Mouse (Mus musculus) lung, adult 10 weeks (tissue): ENCODE data around the gene Skor1. TPM values are rescaled to one million over a fixed set of nuclear protein-coding genes. Genes with fewer than 3 reads are reported as not detected.

Experiments used
- polyA plus RNA-seq: library from polyadenylated mRNA; stranded (reverse); fragments of 350-450 nt; fragmentation: Illumina TruSeq; extraction: RNeasy Lipid Tissue Mini Kit (QIAGEN cat#74804); gene quantifications from one replicate; pipeline ENCODE4 v1.2.3, GENCODE M21; 2014; ENCODE audit warnings: low read depth, low replicate concordance; ENCODE audit not compliant: insufficient read depth

Skor1 gene
- polyA plus RNA-seq = not detected

GRCm38 (mm10) chr9:63148410-63149371 lies at the start of gene Skor1:
Gene Skor1, minus strand, starts transcription at chr9:63148961.

Other genes starting within 250 kb of the Skor1 start
- 14.5 TPM for gene Pias1, start 161.0 kb downstream of the Skor1 start, polyA plus RNA-seq
- 9.7 TPM for gene Map2k5, start 228.9 kb upstream of the Skor1 start, polyA plus RNA-seq